Mouse (Mus musculus) embryonic fibroblast, embryonic 13.5 days (primary cell): Measurements from ENCODE around the gene 6030468B19Rik. TPM values are rescaled to one million over a fixed set of nuclear protein-coding genes. Genes with fewer than 3 reads are reported as not detected.

Experiments
- H3K27ac ChIP-seq: 2 replicates; pipeline ENCODE4 v1.5.1; 2012; ENCODE audit warnings: low read length, control low read depth, inconsistent platforms; ENCODE audit not compliant: insufficient read depth
- H3K4me1 ChIP-seq: 2 replicates; pipeline ENCODE4 v1.6.1; 2011; ENCODE audit warnings: low read length; ENCODE audit not compliant: control insufficient read depth, insufficient read depth
- H3K4me3 ChIP-seq: 2 replicates; pipeline ENCODE4 v1.5.1; 2011; ENCODE audit warnings: mild to moderate bottlenecking, control low read depth, low read length; ENCODE audit not compliant: insufficient read depth
- CTCF ChIP-seq: IDR thresholded peaks from 2 replicates; pipeline ENCODE4 v1.5.1; 2011; ENCODE audit warnings: mild to moderate bottlenecking, control low read depth, low read length, moderate library complexity, borderline replicate concordance; ENCODE audit not compliant: insufficient read depth
- POLR2A ChIP-seq: IDR thresholded peaks from 2 replicates; pipeline ENCODE4 v1.6.1; 2011; ENCODE audit warnings: low read depth, mild to moderate bottlenecking, control low read depth, low read length, moderate library complexity
- polyA plus RNA-seq: library from polyadenylated mRNA; stranded (reverse); fragments of >200 nt; gene quantifications from 2 replicates; pipeline ENCODE4 v1.2.4, GENCODE M21; 2011; ENCODE audit warnings: low read depth; ENCODE audit not compliant: missing spikeins, insufficient read length

6030468B19Rik gene
- polyA plus RNA-seq, 1 experiment, result not detected

DNA sequence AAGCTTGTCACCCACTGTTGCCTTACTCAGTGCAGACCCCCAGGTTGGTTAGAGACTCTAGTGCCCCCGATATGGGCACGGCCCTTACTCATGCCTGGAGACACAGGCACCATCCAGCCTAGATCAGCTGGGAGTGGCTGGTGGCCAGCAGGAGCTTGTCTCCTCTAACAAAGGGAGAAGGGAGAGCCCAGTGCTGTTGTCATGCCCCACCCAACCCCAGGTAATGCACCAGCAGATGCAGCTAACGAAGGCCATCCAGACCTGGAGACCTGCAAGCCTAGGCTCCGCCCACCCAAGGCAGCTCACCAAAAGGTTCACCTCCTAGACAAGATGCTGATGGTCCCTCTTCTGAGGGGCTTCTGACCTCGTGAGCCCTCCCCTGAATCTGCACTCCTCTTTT is 32.1 kb upstream of the 6030468B19Rik start:
- no peak overlapping the region for H3K27ac ChIP-seq
- no peak for TF ChIP-seq CTCF
- TF ChIP-seq POLR2A, result no peak
- no peak overlapping the region for H3K4me3 ChIP-seq
- H3K4me1 ChIP-seq, result no peaks in the 10 kb centered on the region

DNA sequence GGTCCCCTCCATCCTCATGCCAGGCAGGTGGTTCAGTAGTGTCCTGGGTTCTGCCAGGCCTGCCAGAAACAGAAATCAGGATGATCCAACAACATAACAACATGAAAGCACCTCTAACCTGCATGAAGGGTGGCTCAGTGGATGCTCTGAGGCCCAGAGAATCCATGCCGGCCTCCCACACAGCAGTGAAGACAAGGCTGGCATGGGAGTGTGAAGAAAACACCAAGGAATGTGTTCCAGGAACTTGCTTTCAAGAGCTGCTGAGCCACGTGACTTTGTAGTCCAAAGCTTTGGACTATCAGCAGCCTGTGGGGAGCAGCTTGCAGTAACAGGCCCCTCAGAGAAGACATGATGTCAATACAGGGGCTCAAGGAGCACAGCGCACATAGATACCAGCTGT is 31.2 kb upstream of the 6030468B19Rik start:
- no peak overlapping the region for H3K4me3 ChIP-seq
- TF ChIP-seq CTCF (no peak), POLR2A (no peak)
- no peaks in the 10 kb centered on the region for H3K4me1 ChIP-seq
- no peak overlapping the region for H3K27ac ChIP-seq

DNA sequence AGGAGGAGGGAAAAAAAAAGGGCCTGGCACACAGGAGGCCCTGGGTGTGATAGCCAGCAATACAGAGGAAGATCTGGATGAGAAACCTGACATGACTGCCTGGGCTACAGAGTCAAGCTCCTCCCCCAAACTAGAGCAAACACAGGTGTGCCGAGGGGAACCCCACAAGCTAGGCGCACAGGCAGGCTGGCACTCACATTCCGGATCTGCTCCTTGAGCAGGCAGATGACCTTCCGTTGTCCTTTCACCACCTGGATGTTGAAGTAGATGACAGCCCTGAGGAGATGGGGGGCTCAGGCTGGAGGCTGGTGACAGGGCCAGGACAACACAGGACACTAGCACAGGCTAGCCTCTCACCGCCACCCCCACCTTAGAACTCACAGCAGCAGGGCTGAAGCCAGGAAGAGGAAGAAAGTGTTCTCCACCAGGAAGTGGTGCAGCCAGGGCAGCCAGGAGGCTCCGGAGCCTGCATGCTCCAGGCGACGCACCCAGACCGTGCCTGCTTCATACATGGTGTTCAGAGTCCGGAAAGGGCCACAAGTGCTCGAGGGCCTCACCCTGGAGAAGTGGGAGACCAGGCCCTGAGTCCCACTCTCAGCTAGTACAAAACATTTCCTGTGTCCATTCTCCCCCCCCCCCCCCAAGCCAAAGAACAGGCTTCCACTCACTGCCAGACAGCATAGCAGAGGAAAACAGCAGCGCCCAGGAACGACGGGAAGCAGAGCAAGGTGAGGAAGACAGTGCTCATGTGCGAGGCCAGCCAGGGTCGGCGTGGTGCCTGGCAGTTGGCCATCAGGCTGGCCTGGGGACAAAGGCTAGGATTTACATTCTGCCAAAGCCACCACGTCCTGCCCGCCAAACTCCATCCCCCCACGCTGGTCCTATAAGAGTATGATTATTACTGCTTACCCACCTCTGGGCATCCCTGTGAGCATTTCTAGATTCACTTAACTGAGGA is 28.5 kb upstream of the 6030468B19Rik start:
- no peak for TF ChIP-seq POLR2A
- TF ChIP-seq CTCF, result no peak
- no peak overlapping the region for H3K4me3 ChIP-seq
- no peak overlapping the region for H3K27ac ChIP-seq
- H3K4me1 ChIP-seq, result no peaks in the 10 kb centered on the region

DNA sequence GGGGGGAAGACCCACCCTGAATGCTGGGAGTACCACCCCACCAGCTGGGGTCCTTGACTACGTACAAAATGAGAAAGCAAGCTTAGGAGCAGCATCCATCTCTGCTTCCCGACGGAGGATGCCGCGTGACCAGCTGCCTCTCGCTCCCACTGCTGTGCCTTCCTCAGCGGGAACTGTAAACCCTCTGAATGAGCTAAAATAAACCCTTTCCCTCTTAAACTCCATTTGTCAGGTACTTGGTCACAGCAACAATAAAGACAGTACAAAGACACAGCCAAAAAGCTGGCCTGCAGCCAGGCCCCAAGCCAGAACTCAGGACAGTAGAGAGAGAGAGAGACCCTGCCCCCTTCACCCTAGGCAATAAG is 27.8 kb upstream of the 6030468B19Rik start:
- H3K4me3 ChIP-seq, result no peak overlapping the region
- H3K4me1 ChIP-seq, result no peaks in the 10 kb centered on the region
- no peak overlapping the region for H3K27ac ChIP-seq
- TF ChIP-seq CTCF (no peak), POLR2A (no peak)

DNA sequence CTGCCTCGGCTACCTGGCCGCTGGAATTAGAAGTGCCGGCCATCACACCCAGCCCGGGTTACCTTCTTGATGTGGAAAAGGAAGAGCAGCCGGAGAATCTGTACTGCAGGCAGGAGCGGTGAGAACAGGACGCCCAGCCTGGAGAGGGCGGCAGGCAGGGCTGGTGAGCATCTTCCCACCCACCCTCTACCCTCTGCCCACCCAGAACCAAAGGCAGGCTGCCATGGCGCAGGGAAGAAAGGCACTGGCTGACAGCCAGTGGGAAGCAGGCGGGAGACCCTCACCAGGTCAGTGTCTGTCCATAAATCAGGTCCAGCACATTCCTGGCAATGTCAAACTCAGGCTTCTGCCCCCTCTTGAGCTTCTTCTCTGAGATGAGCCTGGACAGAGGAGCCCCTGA is 27.1 kb upstream of the 6030468B19Rik start:
- no peak for TF ChIP-seq POLR2A
- TF ChIP-seq CTCF, result no peak
- Histone ChIP-seq H3K27ac (no peak overlapping the region), H3K4me3 (no peak overlapping the region), H3K4me1 (no peaks in the 10 kb centered on the region)

DNA sequence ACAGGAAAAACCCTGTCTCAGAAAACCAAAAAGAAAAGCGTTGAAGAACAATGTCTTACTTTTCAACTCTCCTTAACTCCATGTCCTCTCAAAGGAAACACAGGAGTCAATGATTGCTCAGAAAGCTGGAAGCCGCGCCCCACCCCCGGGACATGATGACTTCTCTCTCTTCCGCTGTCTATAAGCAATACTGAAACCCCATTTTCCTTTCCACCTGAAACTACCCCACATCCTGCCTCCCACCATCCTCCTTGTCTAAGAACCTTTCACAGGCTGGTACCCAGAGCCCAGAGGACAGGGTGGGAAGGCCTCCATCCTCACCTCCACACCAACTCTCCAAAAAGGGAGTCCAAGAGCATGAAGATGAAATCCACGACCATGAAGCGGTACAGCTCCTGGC is 25.1 kb upstream of the 6030468B19Rik start:
- Histone ChIP-seq H3K4me1 (no peaks in the 10 kb centered on the region), H3K27ac (no peak overlapping the region), H3K4me3 (no peak overlapping the region)
- TF ChIP-seq CTCF (no peak), POLR2A (no peak)

DNA sequence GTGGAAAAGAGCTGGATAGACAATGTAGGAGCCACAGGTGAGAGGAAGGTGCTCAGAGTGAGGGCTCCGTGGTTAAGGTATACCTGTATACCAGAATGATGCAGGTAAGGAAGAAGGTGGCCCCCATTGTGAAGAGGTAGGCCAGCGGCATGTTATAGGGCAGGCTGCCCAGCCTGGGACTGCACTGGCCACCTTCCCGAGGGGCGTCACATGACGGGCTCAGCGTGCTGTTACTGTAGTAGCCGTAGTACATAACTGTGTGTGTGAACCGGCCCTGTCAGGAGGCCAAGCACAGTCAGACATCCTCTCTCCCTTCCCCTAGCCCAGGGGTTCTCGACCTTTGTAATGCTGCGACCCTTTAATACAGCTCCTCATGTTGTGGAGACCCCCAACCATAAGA is 22.5 kb upstream of the 6030468B19Rik start:
- H3K4me1 ChIP-seq, result no peaks in the 10 kb centered on the region
- no peak overlapping the region for H3K4me3 ChIP-seq
- no peak for TF ChIP-seq CTCF
- no peak for TF ChIP-seq POLR2A
- H3K27ac ChIP-seq, result no peak overlapping the region

DNA sequence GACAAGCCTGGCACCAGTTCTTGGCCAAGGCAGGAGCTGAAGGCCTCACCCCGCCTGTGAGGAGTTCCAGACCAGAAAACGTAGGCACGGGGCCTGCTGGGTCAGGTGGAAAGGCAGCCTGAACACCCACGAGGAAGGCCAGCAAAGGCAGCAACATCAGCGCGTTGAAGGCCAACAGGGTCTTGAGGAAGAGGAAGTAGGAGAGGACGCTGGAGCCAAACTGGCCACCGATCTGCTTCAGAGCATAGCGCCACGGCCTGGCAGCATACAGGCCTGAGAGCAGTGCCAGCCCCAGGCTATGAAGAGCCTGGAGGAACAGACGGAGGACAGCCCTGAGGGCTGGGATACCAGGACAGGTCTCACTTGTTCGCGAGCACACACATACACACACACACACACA is 21.9 kb upstream of the 6030468B19Rik start:
- Histone ChIP-seq H3K27ac (no peak overlapping the region), H3K4me3 (no peak overlapping the region), H3K4me1 (no peaks in the 10 kb centered on the region)
- no peak for TF ChIP-seq POLR2A
- TF ChIP-seq CTCF, result no peak

DNA sequence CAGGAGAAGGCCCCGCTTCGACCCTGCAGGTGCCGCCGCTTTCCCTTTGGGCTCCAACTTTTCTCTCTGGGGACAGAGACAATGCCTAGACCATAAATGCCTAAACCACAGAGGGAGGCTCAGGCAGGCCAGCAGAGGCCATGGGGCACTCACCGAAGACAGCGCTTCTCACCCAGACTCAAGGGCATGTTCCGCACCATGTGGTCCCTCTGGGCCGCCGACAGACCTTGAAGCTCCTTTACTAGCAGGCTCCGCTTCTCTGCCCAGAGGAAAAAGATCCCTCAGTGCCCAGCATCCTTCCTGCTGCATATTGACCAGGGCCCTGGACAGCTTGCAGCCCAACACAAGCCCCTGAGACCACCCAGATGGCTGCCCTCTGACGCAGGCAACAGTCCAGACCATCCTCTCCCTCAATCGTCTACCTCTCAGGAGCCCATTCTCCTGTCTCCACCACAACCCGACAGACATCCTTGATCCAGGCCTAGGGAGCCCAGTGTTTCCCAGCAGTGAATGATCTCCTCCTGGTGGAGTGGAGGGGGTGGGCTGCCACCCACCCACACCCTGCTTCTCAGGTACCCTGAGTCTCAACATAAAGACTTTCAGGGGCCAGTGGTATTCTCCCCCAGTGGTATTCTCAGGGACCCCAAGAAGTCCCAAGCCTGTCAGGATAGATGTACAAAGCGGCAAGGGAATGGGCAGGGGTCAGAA is 21.2 kb upstream of the 6030468B19Rik start:
- H3K4me1 ChIP-seq, result peaks cover 4% of the 10 kb centered on the region; the same call in 1 of the 2 replicates

DNA sequence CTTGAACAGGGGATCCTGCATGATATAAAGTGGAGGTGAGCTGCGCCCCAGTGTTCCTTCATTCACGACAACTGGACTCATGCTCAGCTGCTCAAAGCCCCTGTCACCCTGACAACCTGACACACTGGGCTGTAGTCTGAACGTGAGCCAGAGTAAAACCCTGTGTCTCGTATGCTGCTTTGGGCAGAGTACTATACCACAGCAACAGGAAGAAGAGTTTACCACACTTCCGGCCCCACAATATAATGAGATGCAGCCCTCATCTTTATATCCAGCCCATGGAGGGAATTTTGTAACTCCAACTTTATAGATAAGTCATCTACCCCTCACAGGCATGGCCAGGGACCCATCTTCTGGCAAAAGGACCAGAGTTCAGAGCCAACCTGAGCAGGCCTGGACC is 20.3 kb upstream of the 6030468B19Rik start:
- no peak overlapping the region for H3K4me3 ChIP-seq
- H3K27ac ChIP-seq, result no peak overlapping the region
- H3K4me1 ChIP-seq, result peaks cover 5% of the 10 kb centered on the region; the same call in 1 of the 2 replicates
- TF ChIP-seq POLR2A (no peak), CTCF (no peak)

More for the DNA sequence above, 21.2 kb upstream of the 6030468B19Rik start:
- no peak overlapping the region for H3K4me3 ChIP-seq
- no peak overlapping the region for H3K27ac ChIP-seq
- TF ChIP-seq POLR2A (no peak), CTCF (no peak)
